Mouse (Mus musculus) lung, adult 2 months (tissue): ENCODE measurements around the gene Skida1. TPM values are rescaled to one million over a fixed set of nuclear protein-coding genes. Genes with fewer than 3 reads are reported as not detected.
A peak's percentile ranks its signal among the peaks of the same experiment; 100 is the strongest.

ENCODE experiments used
- DNase-seq: peaks from one replicate; pipeline ENCODE4 v3.0.0; 2022
- H3K4me1 ChIP-seq: fragments of 200-500 bp; 2 replicates; pipeline ENCODE4 v1.6.1; 2011; ENCODE audit warnings: low read length; ENCODE audit not compliant: control insufficient read depth, insufficient read depth
- H3K4me3 ChIP-seq: fragments of 200-500 bp; replicated peaks from 2 replicates; pipeline ENCODE3; 2011; ENCODE audit warnings: low read depth, mild to moderate bottlenecking, control low read depth, low read length; ENCODE audit errors: extremely low read depth
- CTCF ChIP-seq: fragments of 200-500 bp; IDR thresholded peaks from 2 replicates; pipeline ENCODE4 v1.5.1; 2011; ENCODE audit warnings: mild to moderate bottlenecking, low read length, control low read depth; ENCODE audit not compliant: insufficient read depth
- POLR2A ChIP-seq: fragments of 200-500 bp; IDR thresholded peaks from 2 replicates; pipeline ENCODE4 v1.6.1; 2011; ENCODE audit warnings: low read depth, mild to moderate bottlenecking, control low read depth, low read length, borderline replicate concordance; ENCODE audit errors: extremely low read depth
- WGBS: fragments of 180-500 bp; shearing (Covaris S2); methylation state at CpG from one replicate; pipeline ENCODE4 v1.1.7; 2018; 5-methylcytosine and 5-hydroxymethylcytosine counted together
- polyA plus RNA-seq: library from polyadenylated mRNA; depleted of rRNA; stranded (reverse); fragments of >200 nt; gene quantifications from 2 replicates; pipeline ENCODE4 v1.2.3, GENCODE M21; 2012

Skida1 gene
- polyA plus RNA-seq, 1 experiment = 2.1 TPM

DNA sequence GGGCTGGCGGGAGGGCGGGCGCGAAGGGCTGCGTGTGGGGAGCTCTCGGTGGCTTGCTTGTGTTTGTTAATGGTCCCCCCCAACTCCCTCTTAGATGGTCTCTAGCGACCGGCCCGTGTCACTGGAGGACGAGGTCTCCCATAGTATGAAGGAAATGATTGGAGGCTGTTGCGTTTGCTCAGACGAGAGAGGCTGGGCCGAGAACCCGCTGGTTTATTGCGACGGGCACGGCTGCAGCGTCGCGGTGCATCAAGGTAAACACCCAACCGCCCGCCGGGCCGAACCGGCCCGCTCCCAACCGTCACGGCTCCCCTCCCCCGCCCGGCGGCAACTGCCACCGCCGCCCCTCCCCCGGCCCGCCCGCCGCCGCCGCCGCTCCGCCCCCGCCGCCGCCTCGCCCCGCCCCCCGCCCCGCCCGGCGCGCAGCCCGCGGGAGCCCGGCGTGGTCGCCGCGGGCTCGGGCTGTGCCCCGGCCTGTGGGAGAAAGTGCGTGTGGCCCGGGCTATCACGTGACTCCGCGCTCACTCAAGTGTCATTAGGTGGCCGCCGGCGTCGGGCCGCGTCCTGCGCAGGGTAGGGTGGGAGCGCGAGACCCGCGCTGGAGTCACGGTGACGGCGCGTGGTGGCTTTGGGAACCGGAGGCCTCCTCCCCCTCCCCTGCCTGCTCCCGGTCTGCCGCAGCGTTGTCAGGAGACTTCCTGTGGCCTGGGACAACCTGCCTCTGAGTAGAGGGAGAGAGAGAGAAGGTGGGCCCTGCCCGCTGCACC is 16.3 kb upstream of the Skida1 start:
- TF ChIP-seq CTCF (no peak), POLR2A (peak; percentile 62; the same call in 1 of the 2 replicates)
- peaks cover 3% of the 10 kb centered on the region for H3K4me1 ChIP-seq
- DNase-seq = peak; percentile 80
- WGBS = 1% methylated on average over 59 of the region's 85 CpGs
- H3K4me3 ChIP-seq = peak overlapping the region; percentile 70

DNA sequence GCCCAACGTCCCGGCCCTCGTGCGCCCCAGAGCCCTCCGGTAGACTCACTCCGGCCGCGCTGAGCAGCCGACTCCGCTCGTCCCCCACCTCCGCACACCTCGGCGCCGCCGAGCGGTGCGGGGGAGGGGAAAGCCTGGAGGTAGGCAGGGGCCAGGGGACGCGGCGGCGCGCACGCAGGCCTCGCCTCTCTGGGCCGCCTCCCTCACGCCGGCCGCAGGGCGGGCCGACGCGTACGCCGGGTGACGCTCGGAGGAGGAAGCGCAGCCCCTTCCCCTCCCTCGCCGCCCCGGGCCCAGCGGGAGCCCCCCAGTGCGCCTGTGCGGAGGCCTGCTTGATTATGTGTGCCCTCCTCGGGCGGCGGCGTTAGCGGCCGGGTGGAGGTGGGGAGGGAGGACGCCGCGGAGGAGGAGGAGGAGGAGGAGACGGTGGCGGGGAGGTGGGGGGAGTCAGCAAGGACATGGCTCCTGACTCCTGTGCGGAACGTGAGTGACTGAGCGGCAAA is 15.6 kb upstream of the Skida1 start:
- DNase-seq = peak; percentile 90
- Histone ChIP-seq H3K4me3 (peak overlapping the region; percentile 64), H3K4me1 (peaks cover 3% of the 10 kb centered on the region)
- TF ChIP-seq CTCF = no peak
- TF ChIP-seq POLR2A = peak; percentile 62
- WGBS = under 1% methylated on average over 49 of the region's 58 CpGs

DNA sequence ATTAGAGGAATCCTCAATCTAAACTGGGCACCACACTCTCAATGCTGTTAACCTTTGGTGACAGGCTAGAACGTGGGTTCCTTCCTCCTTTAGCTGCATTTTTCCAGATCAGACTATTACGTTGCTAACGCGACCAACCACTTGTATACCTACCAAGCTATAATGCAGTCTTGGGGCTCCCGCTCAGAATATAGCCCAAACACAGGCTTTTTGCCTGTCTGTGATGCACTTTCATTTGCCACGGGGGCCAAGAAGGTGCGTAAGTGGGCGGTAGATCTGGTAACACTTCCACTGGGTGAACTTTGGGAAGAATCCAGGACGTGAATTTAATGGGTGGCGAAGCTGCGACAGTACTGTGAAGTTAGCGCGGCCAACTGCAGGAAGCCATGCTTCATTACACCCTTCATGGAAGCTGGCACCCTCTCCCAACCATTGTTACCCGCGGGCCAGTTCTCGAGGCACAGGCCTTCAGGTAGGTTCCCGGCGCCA is 15.0 kb upstream of the Skida1 start:
- peak; percentile 75 for DNase-seq
- Histone ChIP-seq H3K4me1 (peaks cover 3% of the 10 kb centered on the region), H3K4me3 (peak overlapping the region; percentile 64)
- WGBS = under 1% methylated on average over 18 of the region's 18 CpGs
- TF ChIP-seq CTCF = peak; percentile 21; the same call in 1 of the 2 replicates
- TF ChIP-seq POLR2A = peak; percentile 4; the same call in 1 of the 2 replicates

DNA sequence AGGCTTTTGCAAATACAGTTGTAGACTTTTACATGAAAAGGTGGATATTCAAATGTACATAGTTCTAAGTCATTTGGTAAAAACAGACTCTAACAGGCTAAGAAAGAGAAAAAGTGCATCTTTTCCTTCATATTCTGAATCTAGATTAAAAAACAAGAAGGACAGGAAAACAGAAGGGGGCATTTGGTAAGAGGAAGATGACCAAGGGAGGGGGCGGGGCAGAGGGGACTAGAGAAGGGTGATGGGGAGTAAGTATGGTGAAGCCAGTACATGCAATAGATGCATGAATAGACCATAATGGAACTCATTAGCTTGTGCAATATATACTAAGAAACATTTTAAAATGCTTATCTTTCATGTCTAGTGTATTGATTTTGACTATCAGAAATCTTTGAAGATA is 11.5 kb upstream of the Skida1 start:
- H3K4me1 ChIP-seq = peaks cover 1% of the 10 kb centered on the region; the same call in 1 of the 2 replicates
- 100% methylated on average over 1 of the region's 1 CpGs for WGBS
- H3K4me3 ChIP-seq = no peak overlapping the region
- TF ChIP-seq CTCF (no peak), POLR2A (no peak)
- no peak for DNase-seq

DNA sequence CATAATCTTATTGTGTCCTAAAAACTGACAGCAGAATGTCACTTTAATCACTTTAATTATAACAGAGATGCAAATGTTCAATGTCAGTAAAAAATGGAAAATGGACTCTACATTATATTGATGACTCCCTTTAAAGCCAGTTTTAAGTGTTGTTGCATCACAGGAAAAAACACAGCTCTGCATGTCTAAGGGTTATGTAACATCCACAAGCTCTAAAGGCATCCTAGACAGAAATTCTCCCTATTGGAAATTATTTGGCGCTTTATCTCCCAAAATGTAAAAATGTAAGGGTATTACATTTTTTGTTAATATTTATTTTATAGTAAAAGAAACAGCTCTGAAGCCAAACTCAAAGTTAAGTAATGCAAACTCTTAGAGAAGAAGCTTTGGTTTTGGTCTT is 11.0 kb upstream of the Skida1 start:
- no peak for DNase-seq
- Histone ChIP-seq H3K4me1 (peaks cover 6% of the 10 kb centered on the region), H3K4me3 (no peak overlapping the region)
- 92% methylated on average over 1 of the region's 1 CpGs for WGBS
- TF ChIP-seq CTCF (no peak), POLR2A (no peak)

DNA sequence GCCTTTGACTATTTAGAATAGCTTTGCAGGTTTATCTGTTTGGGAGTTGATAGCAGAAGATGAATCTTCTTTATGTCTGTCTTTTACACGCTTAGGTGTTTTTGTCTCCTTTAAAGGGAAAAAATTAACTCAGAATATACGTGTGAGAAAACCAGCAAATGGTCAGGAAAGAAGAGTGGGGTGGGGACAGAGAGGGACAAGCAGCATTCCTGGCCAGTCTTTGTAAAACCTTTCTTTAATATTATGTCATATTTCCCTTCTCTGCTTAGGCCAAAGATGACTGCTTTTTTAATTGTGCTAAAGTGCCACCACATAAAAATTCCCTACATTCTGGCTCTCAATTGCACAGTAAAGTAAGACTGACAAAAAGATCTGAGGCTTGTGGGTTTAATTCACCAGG is 10.2 kb upstream of the Skida1 start:
- H3K4me3 ChIP-seq = no peak overlapping the region
- 74% methylated on average over 2 of the region's 2 CpGs for WGBS
- TF ChIP-seq CTCF = no peak
- TF ChIP-seq POLR2A = no peak
- DNase-seq = no peak
- peaks cover 6% of the 10 kb centered on the region for H3K4me1 ChIP-seq

DNA sequence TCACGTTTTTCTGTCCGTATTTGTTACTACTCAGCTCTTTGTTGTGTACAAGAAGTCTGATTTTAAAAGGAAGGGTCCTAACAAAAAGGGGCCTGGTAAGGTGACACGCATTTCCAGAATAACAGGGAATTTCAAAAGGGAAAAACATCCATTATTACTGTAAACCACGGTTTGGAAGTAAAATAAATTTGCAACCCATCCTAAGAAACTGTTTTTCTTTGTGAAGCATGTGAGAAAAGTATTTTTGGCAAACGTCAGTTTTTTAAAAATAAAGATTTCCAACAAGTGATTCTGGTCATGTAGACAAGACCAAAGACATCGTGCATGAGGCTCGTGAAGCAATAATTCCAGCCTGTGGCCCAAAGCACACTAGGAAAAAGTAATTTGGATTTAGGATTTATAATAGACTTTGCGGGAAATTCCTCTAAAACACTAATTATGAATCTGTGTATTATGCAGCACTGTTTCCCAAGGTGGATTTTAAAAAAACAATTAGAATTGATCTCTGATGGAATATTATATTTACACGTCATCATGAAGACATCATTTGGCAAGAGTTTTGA is 9.4 kb upstream of the Skida1 start:
- H3K4me1 ChIP-seq = peaks cover 6% of the 10 kb centered on the region
- no peak for TF ChIP-seq POLR2A
- TF ChIP-seq CTCF = no peak
- WGBS = 37% methylated on average over 9 of the region's 9 CpGs
- no peak for DNase-seq
- no peak overlapping the region for H3K4me3 ChIP-seq

DNA sequence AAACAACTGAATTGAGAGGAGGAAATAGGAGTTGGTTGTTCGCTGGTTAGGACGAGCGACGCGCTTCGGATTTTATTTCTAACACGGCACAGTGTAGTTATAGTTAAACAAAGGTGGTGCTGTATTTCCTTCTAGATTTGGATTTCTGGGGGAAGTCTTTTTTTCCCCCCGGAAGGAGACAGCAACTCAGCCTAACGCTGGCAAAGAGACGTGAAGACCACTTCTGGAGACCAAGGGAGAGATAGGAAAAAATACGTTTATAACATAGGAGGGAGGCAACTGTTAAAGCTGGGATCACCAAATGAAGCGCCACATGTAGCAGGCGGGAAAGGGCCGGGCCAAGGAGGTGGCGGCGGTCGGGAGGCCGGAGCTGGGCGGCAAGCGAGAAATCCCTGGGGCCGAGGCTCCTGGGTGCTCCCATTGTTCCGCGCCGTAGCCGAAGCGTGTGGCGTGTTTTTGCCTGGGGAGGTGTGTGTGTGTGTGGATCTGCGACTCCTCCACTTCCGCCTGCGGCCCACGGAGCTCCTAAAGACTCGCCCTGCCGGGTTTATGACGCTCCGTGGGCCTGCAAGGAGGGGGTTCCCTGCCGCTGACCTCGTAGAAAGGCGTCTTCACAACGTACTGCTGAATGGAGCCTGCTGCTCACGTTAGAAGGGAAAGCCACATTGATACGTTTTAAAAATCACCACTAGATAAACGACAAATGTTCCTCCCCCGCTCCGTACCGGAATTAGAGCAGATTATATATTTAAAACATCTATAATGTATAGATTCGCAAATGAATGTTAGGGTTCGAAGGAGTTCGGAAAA is 8.7 kb upstream of the Skida1 start:
- under 1% methylated on average over 48 of the region's 48 CpGs for WGBS
- TF ChIP-seq POLR2A (peak; percentile 65; the same call in 1 of the 2 replicates), CTCF (no peak)
- peaks cover 6% of the 10 kb centered on the region for H3K4me1 ChIP-seq
- H3K4me3 ChIP-seq = peak overlapping the region; percentile 93
- peak; percentile 80 for DNase-seq

DNA sequence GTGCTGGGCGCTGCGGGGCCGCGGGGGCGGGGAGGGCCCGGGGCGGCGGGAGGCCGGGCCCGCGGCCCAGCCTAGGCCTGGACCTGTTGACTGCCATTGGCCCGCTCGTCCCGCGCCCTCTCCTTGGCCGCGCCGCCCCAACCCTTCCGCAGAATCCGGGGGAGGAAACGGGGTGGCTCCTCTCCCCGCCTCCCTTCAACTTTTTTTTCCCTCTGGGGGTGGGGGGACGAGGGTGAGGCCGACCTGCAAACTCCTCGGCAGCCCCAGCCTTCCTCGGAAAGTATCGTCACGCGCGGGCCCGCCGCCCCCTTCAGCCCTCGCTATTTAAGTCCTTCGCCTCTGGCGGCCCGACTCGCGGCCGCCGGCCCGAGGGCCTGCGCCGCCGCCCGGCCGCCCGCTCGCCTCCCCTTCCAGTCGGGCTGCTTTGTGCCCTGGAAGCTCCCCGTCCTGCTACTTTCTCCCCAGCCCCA is 8.0 kb upstream of the Skida1 start:
- Histone ChIP-seq H3K4me3 (peak overlapping the region; percentile 93), H3K4me1 (peaks cover 6% of the 10 kb centered on the region)
- TF ChIP-seq POLR2A = peak; percentile 90
- TF ChIP-seq CTCF = no peak
- peak; percentile 93 for DNase-seq
- WGBS = under 1% methylated on average over 33 of the region's 50 CpGs
